Mouse (Mus musculus): ENCODE results near the gene Myo18a.

Gene Myo18a

GRCm38 (mm10) chr11:77795216-77795615 lies 32.2 kb downstream of the Myo18a start:
- DNase-seq (ENCODE audit: low spot score): no peak

DNA sequence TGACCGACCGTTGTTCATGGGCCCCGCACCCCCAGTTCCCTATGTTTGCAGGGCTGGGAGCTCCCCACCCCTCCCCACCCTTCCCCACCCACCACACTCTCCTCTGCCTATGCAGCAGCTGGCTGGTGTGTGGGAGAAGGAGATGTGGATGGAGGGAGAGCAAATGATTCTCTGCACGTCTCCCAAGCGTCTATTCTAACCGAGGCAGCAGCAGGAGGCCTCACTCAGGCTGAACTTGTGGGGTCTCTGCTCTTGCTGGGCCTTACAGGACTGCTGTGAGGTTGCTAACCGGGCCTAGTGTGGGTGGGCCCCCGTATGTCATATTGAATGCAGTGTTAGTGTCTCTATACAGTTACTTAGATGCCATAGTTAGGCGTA lies 37.4 kb downstream of the Myo18a start:
- DNase-seq (ENCODE audit: low spot score): no peak

- DNase-seq (ENCODE audit: low spot score): no peak
These were observed 38.0 kb downstream of the Myo18a start for GRCm38 (mm10) chr11:77800869-77801701.

DNA sequence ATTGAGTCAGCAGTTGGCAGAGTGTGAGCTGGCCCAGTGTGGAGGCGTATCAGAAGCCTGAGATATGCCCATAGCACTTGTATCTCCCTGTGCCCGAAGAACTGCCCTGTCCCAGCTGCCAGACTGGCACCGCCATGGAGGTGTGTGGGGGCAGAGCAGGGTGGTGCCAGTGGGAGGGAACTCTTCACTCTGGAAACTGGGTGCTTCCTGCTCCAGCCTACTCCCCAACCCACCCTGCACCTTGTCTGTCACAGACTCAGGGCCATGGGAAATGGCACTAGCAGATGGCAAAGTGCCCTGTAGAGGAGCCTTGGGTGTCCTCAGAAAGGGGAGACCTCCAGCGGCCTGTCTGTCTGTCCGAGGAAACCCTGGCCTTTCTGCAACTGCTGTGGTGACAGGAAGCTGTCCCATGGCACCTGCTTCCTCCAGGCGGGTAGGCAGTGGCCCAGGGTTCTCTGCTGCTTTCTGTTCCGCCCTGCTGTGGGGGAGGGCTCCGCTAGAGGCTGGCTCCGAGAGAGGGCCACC lies 39.4 kb downstream of the Myo18a start:
- DNase-seq (ENCODE audit: low spot score): no peak

GRCm38 (mm10) chr11:77806218-77806617 lies 43.2 kb downstream of the Myo18a start:
- no peak for DNase-seq (ENCODE audit: low spot score)

DNA sequence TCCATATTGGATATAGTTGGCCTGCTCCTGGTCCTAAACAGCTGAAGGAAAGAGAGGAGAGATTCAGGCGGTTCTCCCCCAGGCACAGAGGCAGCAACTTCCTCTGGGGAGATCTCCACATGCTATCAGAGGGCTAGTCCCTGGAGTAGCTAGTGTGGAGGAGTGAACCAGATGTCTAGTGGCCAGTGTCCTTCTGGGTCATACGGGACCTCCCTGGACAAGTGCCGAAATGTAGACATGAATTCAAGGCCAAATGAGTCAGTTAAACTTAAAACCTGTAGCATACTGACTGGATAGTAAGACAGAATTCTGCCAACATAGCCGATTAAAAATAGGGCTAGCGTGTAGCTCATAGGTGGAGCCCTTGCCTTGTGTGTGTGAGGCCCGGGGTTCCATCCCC lies 43.8 kb downstream of the Myo18a start:
- DNase-seq (ENCODE audit: low spot score): no peak

- no peak for DNase-seq (ENCODE audit: low spot score)
These were observed 45.0 kb downstream of the Myo18a start for GRCm38 (mm10) chr11:77808051-77808465.

GRCm38 (mm10) chr11:77809215-77809614 lies 46.2 kb downstream of the Myo18a start:
- DNase-seq (ENCODE audit: low spot score): no peak

DNA sequence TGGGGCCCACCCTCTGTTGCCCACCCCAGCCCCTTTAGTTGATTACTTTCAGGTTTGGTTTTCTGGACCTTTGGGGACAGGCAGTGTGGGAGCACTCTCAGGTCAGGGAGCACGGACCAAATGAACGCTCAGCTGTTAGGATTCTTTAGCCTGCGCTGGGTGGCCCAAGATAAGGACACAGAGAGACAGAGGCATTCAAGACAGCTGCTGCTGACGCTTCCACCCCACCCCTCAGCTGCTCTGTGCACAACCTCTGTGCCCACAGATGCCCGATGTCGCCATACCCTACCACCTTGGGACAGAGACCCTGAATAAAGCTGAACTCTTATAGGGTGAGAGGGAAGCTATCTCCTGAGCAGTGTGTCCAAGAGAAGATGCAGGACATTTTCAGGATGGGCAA lies 47.0 kb downstream of the Myo18a start:
- no peak for DNase-seq (ENCODE audit: low spot score)

DNA sequence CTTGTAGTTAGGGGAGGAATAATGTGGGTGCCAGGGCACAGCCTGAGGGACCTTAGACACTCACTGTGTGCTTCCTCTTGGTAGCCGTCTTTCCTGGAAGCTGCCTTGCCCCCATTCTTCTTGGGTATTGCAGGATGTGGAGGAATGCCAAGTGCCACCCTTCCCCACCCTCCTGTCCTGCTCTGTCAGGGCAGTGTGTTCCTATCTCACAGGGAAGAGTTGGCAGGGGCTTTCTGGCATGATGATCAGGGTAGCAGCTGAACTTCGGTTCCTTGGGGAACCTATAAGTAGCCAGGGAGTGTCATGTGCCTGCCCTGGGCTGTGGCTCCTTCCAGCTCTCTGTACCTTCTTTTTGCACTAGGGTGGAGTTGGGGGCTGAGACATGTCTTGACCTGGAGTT lies 50.9 kb downstream of the Myo18a start:
- DNase-seq (ENCODE audit: low spot score): no peak

DNA sequence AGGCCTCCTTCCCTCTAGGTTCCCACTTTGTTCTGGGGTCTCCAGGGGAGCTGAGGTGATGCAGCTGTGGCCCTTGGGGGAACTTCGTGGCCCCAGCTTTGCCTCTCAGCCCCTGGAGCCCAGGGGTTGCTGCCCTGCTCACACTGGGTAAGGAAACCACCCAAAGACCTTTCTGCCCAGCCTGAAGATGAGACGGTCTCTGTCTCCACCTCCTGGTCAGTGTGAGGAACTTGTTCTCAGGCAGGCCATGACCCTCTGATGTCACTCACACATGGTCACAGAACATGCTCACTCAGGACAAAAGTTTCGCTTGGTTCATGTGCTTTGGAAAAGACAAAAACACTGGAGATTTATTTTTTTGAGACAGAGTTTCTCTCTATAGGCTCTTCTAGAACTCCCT lies 53.0 kb downstream of the Myo18a start:
- peak; percentile 66 for DNase-seq (ENCODE audit: low spot score)

- DNase-seq (ENCODE audit: low spot score): peak; percentile 47
These were observed 58.6 kb downstream of the Myo18a start for GRCm38 (mm10) chr11:77821648-77822047.

GRCm38 (mm10) chr11:77822781-77823180 lies 59.7 kb downstream of the Myo18a start:
- DNase-seq (ENCODE audit: low spot score): peak; percentile 63

GRCm38 (mm10) chr11:77825853-77826252 lies 62.8 kb downstream of the Myo18a start:
- peak; percentile 45 for DNase-seq (ENCODE audit: low spot score)

DNA sequence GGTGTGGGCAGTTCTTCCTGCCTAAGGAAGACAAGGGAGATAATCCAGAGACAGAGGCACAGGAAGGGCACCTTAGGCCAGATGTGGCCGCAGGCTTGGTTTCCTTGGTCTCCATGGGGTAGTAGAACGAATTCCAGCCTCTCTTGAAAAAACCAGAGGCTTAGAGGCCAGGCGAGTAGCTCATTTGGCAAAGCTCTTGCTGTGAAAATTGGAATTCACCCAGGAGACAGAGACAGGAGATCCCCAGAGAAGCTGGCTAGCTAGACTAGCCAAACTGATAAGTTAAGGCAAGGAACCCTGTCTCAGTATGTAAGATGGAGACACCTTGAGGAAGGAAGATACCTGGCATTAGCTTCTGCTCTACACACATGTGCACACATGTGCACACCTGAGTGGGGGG lies 63.3 kb downstream of the Myo18a start:
- DNase-seq (ENCODE audit: low spot score): no peak

- DNase-seq (ENCODE audit: low spot score): peak; percentile 69
These were observed 64.4 kb downstream of the Myo18a start for GRCm38 (mm10) chr11:77827241-77827995.

DNA sequence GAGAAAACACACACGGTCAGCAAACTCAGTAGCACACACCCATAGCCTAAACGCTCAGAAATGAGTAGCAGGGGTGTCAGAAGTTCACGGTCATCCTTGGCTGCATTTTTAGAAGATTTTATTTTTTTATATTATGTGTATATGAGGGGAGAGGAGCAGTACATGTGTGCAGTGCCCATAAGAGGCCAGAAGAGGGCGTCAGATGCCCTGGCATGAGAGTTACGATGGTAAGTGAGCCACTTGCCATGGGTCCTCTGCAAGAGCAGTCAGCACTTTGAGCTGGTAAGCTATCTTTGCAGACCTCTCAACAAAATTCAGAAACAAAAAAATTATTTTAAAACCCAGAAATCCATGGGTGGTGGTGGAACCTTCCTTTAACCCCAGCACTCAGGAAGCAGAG lies 65.1 kb downstream of the Myo18a start:
- no peak for DNase-seq (ENCODE audit: low spot score)

DNA sequence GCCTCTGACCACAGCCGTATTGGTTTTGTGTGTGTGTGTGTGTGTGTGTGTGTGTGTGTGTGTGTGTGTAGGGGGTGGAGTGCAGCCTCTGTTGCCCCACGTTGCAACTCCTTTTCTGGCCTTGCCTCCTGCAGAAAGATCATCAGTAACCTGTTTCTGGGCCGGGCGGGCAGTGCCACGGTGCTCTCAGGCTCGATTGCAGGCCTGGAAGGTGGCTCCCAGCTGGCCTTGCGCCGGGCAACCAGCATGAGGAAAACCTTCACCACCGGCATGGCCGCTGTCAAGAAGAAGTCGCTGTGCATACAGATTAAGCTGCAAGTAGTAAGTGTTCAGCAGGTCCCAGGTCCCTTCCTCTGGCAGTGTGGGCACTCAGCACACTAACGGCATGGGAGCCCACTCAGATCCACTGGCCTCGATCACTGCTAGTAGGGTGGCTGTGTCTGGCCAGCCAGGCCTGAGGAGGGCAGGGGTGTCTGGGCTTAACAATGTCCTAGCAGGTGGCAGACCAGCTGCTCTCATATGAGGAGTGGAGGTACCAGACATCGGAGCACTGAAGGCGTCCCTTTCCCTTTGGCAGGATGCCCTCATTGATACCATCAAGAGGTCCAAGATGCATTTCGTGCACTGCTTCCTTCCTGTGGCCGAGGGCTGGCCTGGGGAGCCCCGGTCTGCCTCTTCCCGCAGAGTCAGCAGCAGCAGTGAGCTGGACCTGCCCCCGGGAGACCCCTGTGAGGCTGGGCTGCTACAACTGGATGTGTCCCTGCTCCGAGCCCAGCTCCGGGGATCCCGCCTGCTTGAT lies 66.2 kb downstream of the Myo18a start:
- no peak for DNase-seq (ENCODE audit: low spot score)

DNA sequence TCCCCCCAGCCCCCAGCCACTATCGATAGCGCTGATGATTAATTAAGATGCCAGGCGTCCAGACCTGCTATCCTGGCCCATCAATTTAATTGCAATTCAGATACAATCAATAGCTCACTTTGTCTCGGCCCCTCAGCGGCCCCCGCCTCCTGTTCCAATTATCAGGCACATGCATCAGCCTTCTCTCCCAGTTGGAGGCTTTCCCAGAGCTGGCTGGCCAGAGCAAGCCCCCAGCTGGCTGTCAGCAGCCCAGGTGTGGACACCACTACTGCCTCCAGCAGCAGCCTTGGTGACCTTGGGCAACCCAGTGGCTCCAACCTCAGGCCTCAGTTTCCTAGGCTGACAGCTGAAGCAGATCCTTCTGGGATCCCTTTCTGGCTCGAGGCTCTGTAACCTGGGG lies 67.8 kb downstream of the Myo18a start:
- no peak for DNase-seq (ENCODE audit: low spot score)

GRCm38 (mm10) chr11:77832541-77832940 lies 69.5 kb downstream of the Myo18a start:
- no peak for DNase-seq (ENCODE audit: low spot score)

GRCm38 (mm10) chr11:77835109-77835508 lies 72.1 kb downstream of the Myo18a start:
- no peak for DNase-seq (ENCODE audit: low spot score)

GRCm38 (mm10) chr11:77836290-77836689 lies 73.2 kb downstream of the Myo18a start:
- no peak for DNase-seq (ENCODE audit: low spot score)
